Mouse (Mus musculus) right cerebral cortex, postnatal 25 days (tissue): ENCODE results near the gene Sap30bp.
A peak's percentile ranks its signal among the peaks of the same experiment; 100 is the strongest.

Experiments used
- DNase-seq: peaks from one replicate; pipeline ENCODE4 v3.0.0; 2022

The Sap30bp gene

GRCm38 (mm10) chr11:116004840-116005700, 72.0 kb downstream of the Sap30bp start:
- DNase-seq, result peak; percentile 71

GRCm38 (mm10) chr11:116005701-116006419, 72.8 kb downstream of the Sap30bp start:
- no peak for DNase-seq

- DNase-seq, result no peak
Measured at GRCm38 (mm10) chr11:116007095-116007850, 74.2 kb downstream of the Sap30bp start.

GRCm38 (mm10) chr11:116008411-116008810, 75.3 kb downstream of the Sap30bp start:
- DNase-seq, result no peak

DNA sequence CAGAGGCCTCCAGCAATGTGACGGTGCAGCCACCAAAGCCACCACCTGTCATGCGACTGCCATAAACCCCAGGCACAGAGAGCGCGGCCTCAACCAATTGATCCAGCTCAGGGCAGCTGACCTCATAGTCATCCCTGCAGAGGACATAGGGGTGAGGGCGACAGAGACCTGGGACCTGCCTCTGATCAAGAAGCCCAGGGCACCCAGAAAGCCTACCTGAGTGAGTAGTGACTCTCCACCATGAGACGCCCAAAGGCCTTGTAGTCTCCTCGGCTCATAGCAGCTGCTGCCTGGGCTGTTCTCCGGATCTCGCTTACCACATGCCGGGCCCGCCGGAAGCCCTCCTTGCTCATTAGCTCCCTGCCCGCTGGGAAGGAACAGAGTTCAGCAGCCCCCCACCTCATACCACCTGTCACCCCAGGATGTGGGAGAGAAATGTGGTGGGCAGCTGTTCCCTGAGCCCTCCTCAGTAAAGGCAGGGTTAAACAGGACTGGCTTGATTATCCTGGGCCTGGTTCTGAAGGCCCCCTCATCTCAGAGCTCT, 75.8 kb downstream of the Sap30bp start:
- DNase-seq, result no peak

DNA sequence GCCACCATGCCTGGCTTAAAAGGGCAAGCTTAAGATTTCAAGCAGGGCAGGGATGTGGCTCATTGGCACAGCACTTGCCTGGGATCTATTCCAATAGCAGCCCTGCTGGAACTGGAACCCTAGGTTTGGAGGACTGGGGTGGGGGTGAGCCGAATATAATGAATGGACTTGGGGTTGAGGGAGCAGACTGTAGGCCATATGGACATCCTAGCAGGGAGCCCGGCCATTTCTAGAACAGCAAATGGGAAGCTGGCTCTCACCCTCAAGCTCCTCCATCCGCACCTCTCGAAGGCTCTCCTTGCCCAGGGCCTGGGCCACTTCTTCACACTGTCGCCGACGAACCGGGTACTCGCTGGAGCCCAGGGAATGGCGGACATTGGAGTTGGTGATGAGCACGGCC, 76.6 kb downstream of the Sap30bp start:
- no peak for DNase-seq

- DNase-seq, result no peak
Measured at GRCm38 (mm10) chr11:116010146-116010545, 77.1 kb downstream of the Sap30bp start.

DNA sequence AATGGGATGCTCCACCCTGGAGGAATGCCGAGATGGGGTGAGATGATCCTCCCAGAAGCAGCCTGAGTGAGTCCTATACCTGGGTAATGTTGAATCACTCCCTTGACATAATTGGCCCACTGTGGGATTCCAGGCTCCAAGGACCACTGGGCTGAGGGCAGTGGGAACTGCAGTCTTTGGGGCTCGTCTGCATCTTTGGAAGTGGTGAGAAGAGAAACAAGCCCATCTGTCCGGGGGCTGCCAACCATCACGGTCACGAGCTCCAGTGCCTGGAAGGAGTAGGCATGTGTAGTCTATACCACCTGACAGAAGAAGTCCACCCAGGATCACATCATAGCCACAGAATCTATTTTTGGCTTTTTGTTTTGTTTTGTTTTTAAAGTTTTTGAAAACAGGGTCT, 77.9 kb downstream of the Sap30bp start:
- no peak for DNase-seq

DNA sequence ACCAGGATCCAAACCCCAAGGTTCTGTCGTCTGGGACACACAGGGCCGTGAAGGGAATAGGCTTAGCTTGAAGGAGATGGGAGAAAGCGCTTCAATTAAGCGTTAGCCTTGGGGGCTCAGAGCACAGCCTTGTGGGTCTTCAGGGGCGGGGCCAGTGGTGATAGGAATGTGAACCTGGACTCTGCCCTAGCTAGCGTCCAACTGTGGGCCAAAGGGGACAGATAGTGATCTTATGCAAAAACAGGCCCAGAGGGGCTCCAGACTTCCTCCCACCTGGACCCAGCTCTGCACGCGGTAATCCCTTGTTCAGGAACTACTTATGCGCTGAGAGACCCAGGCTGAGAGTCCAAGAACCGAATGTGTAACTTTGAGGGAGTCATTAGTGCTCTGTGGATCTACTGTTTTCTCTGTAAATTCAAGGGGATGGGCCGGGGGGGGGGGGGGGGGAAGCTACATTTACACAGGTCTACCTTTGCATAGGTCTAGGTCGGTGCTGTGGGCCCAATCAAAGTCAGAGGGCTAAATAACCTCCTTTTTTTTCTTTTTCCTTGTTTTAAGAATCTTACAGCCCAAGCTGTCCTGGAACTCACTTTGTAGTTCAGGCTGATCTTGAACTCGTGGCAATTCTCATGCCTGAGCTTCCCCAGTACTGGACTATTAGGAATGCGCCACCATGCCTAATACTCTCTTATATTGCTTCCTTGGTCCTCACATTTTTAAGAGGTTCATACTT, 78.6 kb downstream of the Sap30bp start:
- no peak for DNase-seq

DNA sequence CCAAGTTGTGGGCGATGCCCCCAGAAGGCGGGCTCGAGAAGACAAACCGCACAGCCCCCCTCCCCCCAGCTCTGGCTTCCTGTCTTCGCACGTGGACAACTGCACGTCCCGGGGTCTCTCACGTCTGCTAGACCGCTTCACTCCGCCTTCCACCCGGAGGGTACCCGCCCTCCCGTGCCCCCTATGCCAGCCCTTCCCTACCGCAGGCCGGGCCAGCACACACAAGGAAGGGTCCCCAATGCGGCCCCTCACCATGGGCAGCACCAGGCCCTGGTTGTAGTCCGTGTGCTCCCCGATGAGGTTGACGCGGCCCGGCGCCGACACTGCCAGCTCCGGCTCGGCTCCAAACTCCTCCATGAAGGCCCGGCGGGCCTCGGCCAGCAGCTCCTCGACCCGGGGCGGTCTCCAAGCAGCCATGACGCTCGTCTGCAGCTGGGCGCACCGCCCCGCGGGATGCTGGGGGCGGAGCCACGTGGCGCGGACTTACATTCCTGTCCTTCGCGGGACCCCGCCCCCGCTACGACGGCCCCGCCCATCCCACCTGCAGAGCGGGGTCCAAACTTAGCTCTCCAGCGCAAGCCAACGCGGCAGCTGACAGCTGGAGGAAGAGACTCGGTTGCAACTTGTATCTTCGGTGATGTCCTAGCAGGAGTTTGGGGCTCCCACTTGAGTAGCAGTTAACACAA, 79.3 kb downstream of the Sap30bp start, which contains the start of gene Galk1:
TSS of gene Galk1 (minus strand) at position 458 of the 686 bp plus-strand sequence.
- peak; percentile 86 for DNase-seq

DNA sequence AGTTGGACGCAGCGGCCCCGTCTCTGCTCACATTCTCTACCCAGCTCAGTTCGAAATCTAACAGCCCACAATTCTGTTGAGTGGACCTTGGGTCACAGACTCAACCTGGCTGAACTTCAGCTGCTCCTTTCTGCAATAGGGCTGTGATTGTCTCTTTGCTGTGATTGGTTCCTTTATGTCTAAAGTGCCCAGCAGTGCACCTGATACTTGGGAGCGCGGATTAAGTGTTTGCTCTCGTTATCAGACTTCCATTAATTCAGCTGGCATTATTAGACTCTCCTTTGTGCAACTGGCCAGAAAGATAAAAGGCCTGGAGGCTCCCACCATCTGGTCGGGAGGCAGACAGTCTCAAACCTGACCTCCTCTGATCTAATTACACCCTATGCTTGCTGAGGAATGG, 81.7 kb downstream of the Sap30bp start:
- no peak for DNase-seq
